Mouse (Mus musculus) midbrain, embryonic 11.5 days (tissue): ENCODE results near the gene Pcna. TPM values are rescaled to one million over a fixed set of nuclear protein-coding genes. Genes with fewer than 3 reads are reported as not detected.
A peak's percentile ranks its signal among the peaks of the same experiment; 100 is the strongest.
"Not testable (repeated sequence)": the region's sequence is repeated elsewhere in the genome, so short reads cannot be mapped to it uniquely, and the experiment has no call there.

Source experiments
- ATAC-seq: fragments of 200-750 bp; cut with Nextera tagmentation; 2 replicates; pipeline ENCODE4 v1.8.0; 2017; ENCODE audit warnings: moderate TSS enrichment, moderate library complexity; ENCODE audit not compliant: low FRiP score
- DNase-seq: peaks from one replicate; pipeline ENCODE4 v3.0.0; 2015; ENCODE audit warnings: low spot score; ENCODE audit errors: missing footprints
- H3K27ac ChIP-seq: fragments of 300-500 bp; sonication (generic); 2 replicates; pipeline ENCODE4 v1.5.1; 2014; ENCODE audit warnings: low read depth, low read length
- H3K27me3 ChIP-seq: fragments of 300-500 bp; sonication (generic); 2 replicates; pipeline ENCODE4 v1.6.1; 2014; ENCODE audit warnings: mild to moderate bottlenecking, low read length, moderate library complexity, mixed read lengths; ENCODE audit not compliant: control insufficient read depth, insufficient read depth
- H3K36me3 ChIP-seq: fragments of 300-500 bp; sonication (generic); 2 replicates; pipeline ENCODE4 v1.6.1; 2014; ENCODE audit warnings: mild to moderate bottlenecking, low read length, moderate library complexity, mixed read lengths; ENCODE audit not compliant: control insufficient read depth, insufficient read depth
- H3K4me1 ChIP-seq: fragments of 300-500 bp; sonication (generic); 2 replicates; pipeline ENCODE4 v1.6.1; 2014; ENCODE audit warnings: low read length; ENCODE audit not compliant: control insufficient read depth, insufficient read depth
- H3K4me2 ChIP-seq: fragments of 300-500 bp; sonication (generic); 2 replicates; pipeline ENCODE4 v1.6.1; 2014; ENCODE audit warnings: mild to moderate bottlenecking, moderate library complexity
- H3K4me3 ChIP-seq: fragments of 300-500 bp; sonication (generic); 2 replicates; pipeline ENCODE4 v1.5.1; 2014; ENCODE audit warnings: low read depth, low read length
- H3K9ac ChIP-seq: fragments of 300-500 bp; sonication (generic); 2 replicates; pipeline ENCODE4 v1.6.1; 2014; ENCODE audit warnings: low read length
- H3K9me3 ChIP-seq: fragments of 300-500 bp; sonication (generic); 2 replicates; pipeline ENCODE4 v1.6.1; 2016; ENCODE audit warnings: low read length; ENCODE audit not compliant: control insufficient read depth
- WGBS: fragments of 180-500 bp; shearing (Covaris S2); extraction: QIAGEN DNeasy Blood & Tissue Kit; methylation state at CpG from one replicate; pipeline ENCODE4 v1.1.7; 2014; 5-methylcytosine and 5-hydroxymethylcytosine counted together
- polyA plus RNA-seq: library from polyadenylated mRNA; unstranded; fragments of >200 nt; fragmentation: Nextera tagmentation; extraction: Ambion mirVana; gene quantifications from 2 replicates; pipeline ENCODE4 v1.2.1, GENCODE M21; 2014

Gene Pcna
- 405 and 408 TPM in 2 replicates for polyA plus RNA-seq

- Histone ChIP-seq H3K4me2 (peak within 1 kb of the TSS; percentile 66), H3K9me3 (no peaks in the 10 kb centered on the region), H3K4me3 (peak within 1 kb of the TSS; percentile 49), H3K36me3 (peaks cover 3% of the 10 kb centered on the region; the same call in 1 of the 2 replicates), H3K9ac (peak within 1 kb of the TSS; percentile 61), H3K4me1 (peaks cover 12% of the 10 kb centered on the region), H3K27ac (peak within 1 kb of the TSS; percentile 54; the same call in 1 of the 2 replicates), H3K27me3 (no peaks in the 10 kb centered on the region)
- WGBS: under 1% methylated on average over 79 of the region's 79 CpGs
- ATAC-seq: peak; percentile 99
- peak; percentile 99 for DNase-seq
Measured at GRCm38 (mm10) chr2:132252542-132253528, at the start of gene Pcna. TSS of gene Pcna (minus strand) at chr2:132253314.

- Histone ChIP-seq H3K4me2 (no peak overlapping the region), H3K36me3 (peaks cover 12% of the 10 kb centered on the region; the same call in 1 of the 2 replicates), H3K4me3 (no peak overlapping the region), H3K4me1 (no peaks in the 10 kb centered on the region), H3K27me3 (no peaks in the 10 kb centered on the region), H3K27ac (no peak overlapping the region), H3K9ac (no peak overlapping the region), H3K9me3 (no peaks in the 10 kb centered on the region)
- DNase-seq: peak; percentile 76
- WGBS: 96% methylated on average over 4 of the region's 4 CpGs
- no peak for ATAC-seq
Measured at GRCm38 (mm10) chr2:132301436-132301835, 48.3 kb upstream of the Pcna start.

GRCm38 (mm10) chr2:132298250-132298649, 45.1 kb upstream of the Pcna start:
- Histone ChIP-seq H3K9ac (no peak overlapping the region), H3K27me3 (no peaks in the 10 kb centered on the region), H3K27ac (no peak overlapping the region), H3K4me1 (no peaks in the 10 kb centered on the region), H3K9me3 (no peaks in the 10 kb centered on the region), H3K36me3 (peaks cover 14% of the 10 kb centered on the region; the same call in 1 of the 2 replicates), H3K4me2 (no peak overlapping the region), H3K4me3 (no peak overlapping the region)
- DNase-seq: no peak
- ATAC-seq: no peak
- WGBS: 96% methylated on average over 4 of the region's 4 CpGs

- WGBS: 95% methylated on average over 10 of the region's 10 CpGs
- no peak overlapping the region for H3K9ac ChIP-seq
- no peak overlapping the region for H3K4me3 ChIP-seq
- no peak overlapping the region for H3K27ac ChIP-seq
- H3K4me1 ChIP-seq: peaks cover 8% of the 10 kb centered on the region; the same call in 1 of the 2 replicates
- peak; percentile 23 for DNase-seq
- ATAC-seq: no peak
- H3K27me3 ChIP-seq: no peaks in the 10 kb centered on the region
- peaks cover 9% of the 10 kb centered on the region; the same call in 1 of the 2 replicates for H3K36me3 ChIP-seq
- H3K4me2 ChIP-seq: no peak overlapping the region
- no peaks in the 10 kb centered on the region for H3K9me3 ChIP-seq
Measured at GRCm38 (mm10) chr2:132293694-132294450, 40.8 kb upstream of the Pcna start.

- H3K36me3 ChIP-seq: peaks cover 6% of the 10 kb centered on the region; the same call in 1 of the 2 replicates
- 34% methylated on average over 4 of the region's 4 CpGs for WGBS
- no peaks in the 10 kb centered on the region for H3K27me3 ChIP-seq
- no peaks in the 10 kb centered on the region for H3K9me3 ChIP-seq
- H3K4me1 ChIP-seq: peaks cover 8% of the 10 kb centered on the region; the same call in 1 of the 2 replicates
- no peak overlapping the region for H3K27ac ChIP-seq
- H3K9ac ChIP-seq: no peak overlapping the region
- peak; percentile 33; the same call in 1 of the 2 replicates for ATAC-seq
- no peak for DNase-seq
- no peak overlapping the region for H3K4me3 ChIP-seq
- H3K4me2 ChIP-seq: no peak overlapping the region
Measured at GRCm38 (mm10) chr2:132292083-132292482, 39.0 kb upstream of the Pcna start.

- peaks cover 6% of the 10 kb centered on the region; the same call in 1 of the 2 replicates for H3K36me3 ChIP-seq
- no peaks in the 10 kb centered on the region for H3K9me3 ChIP-seq
- no peak overlapping the region for H3K9ac ChIP-seq
- no peaks in the 10 kb centered on the region for H3K27me3 ChIP-seq
- DNase-seq (peak; percentile 83), ATAC-seq (no peak)
- H3K4me3 ChIP-seq: no peak overlapping the region
- H3K27ac ChIP-seq: no peak overlapping the region
- H3K4me2 ChIP-seq: no peak overlapping the region
- H3K4me1 ChIP-seq: peaks cover 8% of the 10 kb centered on the region; the same call in 1 of the 2 replicates
- 62% methylated on average over 3 of the region's 3 CpGs for WGBS
Measured at GRCm38 (mm10) chr2:132291265-132291664, 38.2 kb upstream of the Pcna start.

- Histone ChIP-seq H3K27me3 (no peaks in the 10 kb centered on the region), H3K4me3 (no peak overlapping the region), H3K4me2 (no peak overlapping the region), H3K27ac (no peak overlapping the region), H3K36me3 (peaks cover 3% of the 10 kb centered on the region; the same call in 1 of the 2 replicates), H3K4me1 (peaks cover 8% of the 10 kb centered on the region; the same call in 1 of the 2 replicates), H3K9me3 (no peaks in the 10 kb centered on the region), H3K9ac (no peak overlapping the region)
- ATAC-seq (no peak), DNase-seq (no peak)
- 71% methylated on average over 6 of the region's 6 CpGs for WGBS
Measured at GRCm38 (mm10) chr2:132290808-132291207, 37.7 kb upstream of the Pcna start.

GRCm38 (mm10) chr2:132289213-132289612, 36.1 kb upstream of the Pcna start:
- not testable (repeated sequence) for H3K27ac ChIP-seq, H3K9ac ChIP-seq, H3K36me3 ChIP-seq, H3K27me3 ChIP-seq, ATAC-seq, H3K4me2 ChIP-seq, H3K4me3 ChIP-seq, H3K9me3 ChIP-seq, H3K4me1 ChIP-seq
- peak; percentile 35 for DNase-seq
- WGBS: 85% methylated on average over 5 of the region's 7 CpGs
